Mouse (Mus musculus): ENCODE results near the gene Cilp.

DNA sequence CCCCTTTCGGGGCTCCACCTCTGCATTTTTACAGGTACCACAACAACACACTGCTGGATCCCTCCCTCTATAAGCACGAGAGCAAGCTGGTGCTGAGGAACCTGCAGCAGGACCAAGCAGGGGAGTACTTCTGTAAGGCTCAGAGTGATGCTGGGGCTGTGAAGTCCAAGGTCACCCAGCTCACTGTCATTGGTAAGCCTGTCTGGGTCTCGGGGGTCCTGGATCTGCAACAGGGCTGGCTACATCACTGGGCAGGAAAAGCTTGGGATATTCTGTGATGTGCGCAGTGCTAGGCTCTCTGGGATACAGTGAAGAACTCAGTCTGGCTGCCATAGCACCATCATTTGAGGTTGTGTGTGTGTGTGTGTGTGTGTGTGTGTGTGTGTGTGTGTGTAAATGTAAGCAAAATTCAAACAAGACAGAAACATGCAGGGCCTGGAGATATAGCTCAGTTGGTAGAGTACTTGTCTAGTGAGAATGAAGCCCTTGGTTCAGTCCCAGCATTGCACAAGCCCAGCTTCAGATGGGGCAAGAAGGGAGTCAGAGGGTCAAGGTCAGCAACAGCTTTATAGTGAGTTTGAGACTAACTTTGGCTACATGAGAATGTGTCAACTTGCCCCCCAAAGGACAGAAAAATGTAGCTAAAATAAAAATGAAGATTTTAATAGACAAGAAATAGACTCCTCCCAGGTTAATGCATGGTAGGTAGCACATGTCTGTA, 11.0 kb downstream of the Cilp start:
- TF ChIP-seq GATA1 (IDR thresholded peaks at IDR 0.05; ENCODE audit: low read length) = no peak
- no peak for TF ChIP-seq TAL1 (IDR thresholded peaks at IDR 0.05; ENCODE audit: low read length)
